Mouse (Mus musculus): ENCODE results near the gene Cd244a. TPM values are rescaled to one million over a fixed set of nuclear protein-coding genes. Genes with fewer than 3 reads are reported as not detected.
A peak's percentile ranks its signal among the peaks of the same experiment; 100 is the strongest.

The Cd244a gene
- total and polyA plus RNA-seq, 3 experiments = 0.21 to 0.64 (median 0.41) TPM

GRCm38 (mm10) chr1:171647716-171648115, 88.7 kb downstream of the Cd244a start:
- TF ChIP-seq HCFC1 (IDR thresholded peaks at IDR 0.05; ENCODE audit: low read depth, low read length) (no peak), BHLHE40 (IDR thresholded peaks at IDR 0.05; ENCODE audit: low read depth, low read length) (peak; percentile 18; the same call in 1 of the 2 replicates), RAD21 (IDR thresholded peaks at IDR 0.05; ENCODE audit: low read depth, low read length) (no peak), TCF12 (IDR thresholded peaks at IDR 0.05; ENCODE audit: low read depth, low read length) (peak; percentile 78), MXI1 (IDR thresholded peaks at IDR 0.05; ENCODE audit: low read depth, low read length) (no peak), ETS1 (conservative IDR thresholded peaks at IDR 0.05; ENCODE audit: low read depth, low read length) (peak; percentile 37), GABPA (IDR thresholded peaks at IDR 0.05; ENCODE audit: insufficient replicate concordance, low read depth, low read length) (no peak), CHD1 (IDR thresholded peaks at IDR 0.05; ENCODE audit: low read depth, low read length) (no peak), E2F4 (IDR thresholded peaks at IDR 0.05; ENCODE audit: insufficient replicate concordance, low read depth, low read length) (no peak), POLR2AphosphoS2 (IDR thresholded peaks at IDR 0.05; ENCODE audit: low read depth, low read length) (no peak), MAZ (IDR thresholded peaks at IDR 0.05; ENCODE audit: low read depth, low read length) (peak; percentile 20; the same call in 1 of the 2 replicates), ZNF384 (IDR thresholded peaks at IDR 0.05; ENCODE audit: low read depth, low read length) (peak; percentile 12; the same call in 1 of the 2 replicates), USF1 (IDR thresholded peaks at IDR 0.05; ENCODE audit: low read depth, low read length) (no peak), NRF1 (IDR thresholded peaks at IDR 0.05; ENCODE audit: low read depth, low read length) (no peak), MAX (IDR thresholded peaks at IDR 0.05; ENCODE audit: low read length) (0 out of 2 replicates have a peak, but pooled peaks have one; percentile 23), JUND (conservative IDR thresholded peaks at IDR 0.05; ENCODE audit: low read depth, low read length) (no peak; the same call in 1 of the 2 replicates), EP300 (IDR thresholded peaks at IDR 0.05; ENCODE audit: low read length) (peak; percentile 76), MEF2A (IDR thresholded peaks at IDR 0.05; ENCODE audit: borderline replicate concordance, low read depth, low read length) (peak; percentile 59; the same call in 1 of the 2 replicates), SIN3A (IDR thresholded peaks at IDR 0.05; ENCODE audit: low read length) (peak; percentile 47; the same call in 1 of the 2 replicates)
- Histone ChIP-seq H3K4me2 (ENCODE audit: insufficient read depth, low read depth, poor library complexity, severe bottlenecking) (peak overlapping the region; percentile 90), H3K27ac (ENCODE audit: insufficient read depth, low read depth) (no peak overlapping the region), H3K36me3 (replicated peaks in 1 of 2; ENCODE audit: control insufficient read depth in 1 of 2, insufficient read depth in 1 of 2, low read length in 1 of 2) (no peaks in the 10 kb centered on the region), H3K4me1 (ENCODE audit: control insufficient read depth in 1 of 2, insufficient read depth in 2 of 2) (peaks cover 12 to 58% of the 10 kb centered on the region in 2 experiments), H3K4me3 (replicated peaks in 1 of 3; ENCODE audit: low read depth in 2 of 3, low read length in 2 of 3, poor library complexity in 1 of 3) (peak overlapping the region in 2 of 3 experiments; percentile 50 to 63), H3K79me2 (replicated peaks; ENCODE audit: control insufficient read depth, extremely low read depth, insufficient read depth, poor library complexity, severe bottlenecking) (no peaks in the 10 kb centered on the region), H3K9ac (ENCODE audit: insufficient read depth, low read depth) (no peak overlapping the region), H3K9me3 (replicated peaks; ENCODE audit: low read length) (no peaks in the 10 kb centered on the region), H3K27me3 (replicated peaks) (no peaks in the 10 kb centered on the region)
- in situ Hi-C loops (cut with MboI; ENCODE audit: low pct_ligation_motif_present, low pct_unique_long_range_greater_than_20kb, low sequenced_read_pairs) = no loop called here
- dilution Hi-C loops (cut with MboI; ENCODE audit: extremely low pct_ligation_motif_present, extremely low pct_unique_long_range_greater_than_20kb, low sequenced_read_pairs) = no loop called here
- DNase-seq (ENCODE audit: extremely low read depth) = peak; percentile 56

GRCm38 (mm10) chr1:171648840-171649239, 89.8 kb downstream of the Cd244a start:
- Histone ChIP-seq H3K9me3 (replicated peaks; ENCODE audit: low read length) (no peaks in the 10 kb centered on the region), H3K4me3 (replicated peaks in 1 of 3; ENCODE audit: low read depth in 2 of 3, low read length in 2 of 3, poor library complexity in 1 of 3) (peak overlapping the region; percentile 19 to 63 (median 50)), H3K4me2 (ENCODE audit: insufficient read depth, low read depth, poor library complexity, severe bottlenecking) (peak overlapping the region; percentile 80), H3K9ac (ENCODE audit: insufficient read depth, low read depth) (no peak overlapping the region), H3K4me1 (ENCODE audit: control insufficient read depth in 1 of 2, insufficient read depth in 2 of 2) (peaks cover 8 to 52% of the 10 kb centered on the region in 2 experiments; a peak in 3 of 4 replicates), H3K27me3 (replicated peaks) (no peaks in the 10 kb centered on the region), H3K36me3 (replicated peaks in 1 of 2; ENCODE audit: control insufficient read depth in 1 of 2, insufficient read depth in 1 of 2, low read length in 1 of 2) (no peaks in the 10 kb centered on the region), H3K27ac (ENCODE audit: insufficient read depth, low read depth) (no peak overlapping the region), H3K79me2 (replicated peaks; ENCODE audit: control insufficient read depth, extremely low read depth, insufficient read depth, poor library complexity, severe bottlenecking) (no peaks in the 10 kb centered on the region)
- in situ Hi-C loops (cut with MboI; ENCODE audit: low pct_ligation_motif_present, low pct_unique_long_range_greater_than_20kb, low sequenced_read_pairs) (no loop called here), dilution Hi-C loops (cut with MboI; ENCODE audit: extremely low pct_ligation_motif_present, extremely low pct_unique_long_range_greater_than_20kb, low sequenced_read_pairs) (no loop called here)
- TF ChIP-seq UBTF (IDR thresholded peaks at IDR 0.05; ENCODE audit: low read depth, low read length) (no peak), ETS1 (conservative IDR thresholded peaks at IDR 0.05; ENCODE audit: low read depth, low read length) (peak; percentile 85), CHD1 (IDR thresholded peaks at IDR 0.05; ENCODE audit: low read depth, low read length) (no peak), ZKSCAN1 (IDR thresholded peaks at IDR 0.05; ENCODE audit: borderline replicate concordance, low read depth, low read length) (no peak), SMC3 (IDR thresholded peaks at IDR 0.05; ENCODE audit: low read depth, low read length) (no peak), NRF1 (IDR thresholded peaks at IDR 0.05; ENCODE audit: low read depth, low read length) (no peak), ZC3H11A (IDR thresholded peaks at IDR 0.05; ENCODE audit: low read depth, low read length) (no peak), MAZ (IDR thresholded peaks at IDR 0.05; ENCODE audit: low read depth, low read length) (no peak), EP300 (IDR thresholded peaks at IDR 0.05; ENCODE audit: low read length) (no peak), USF1 (IDR thresholded peaks at IDR 0.05; ENCODE audit: low read depth, low read length) (no peak), MEF2A (IDR thresholded peaks at IDR 0.05; ENCODE audit: borderline replicate concordance, low read depth, low read length) (no peak), TCF12 (IDR thresholded peaks at IDR 0.05; ENCODE audit: low read depth, low read length) (no peak), JUN (IDR thresholded peaks at IDR 0.05; ENCODE audit: insufficient read depth, low read depth, low read length) (peak; percentile 73), JUND (conservative IDR thresholded peaks at IDR 0.05; ENCODE audit: low read depth, low read length) (peak; percentile 79), BHLHE40 (IDR thresholded peaks at IDR 0.05; ENCODE audit: low read depth, low read length) (peak; percentile 95), ZNF384 (IDR thresholded peaks at IDR 0.05; ENCODE audit: low read depth, low read length) (peak; percentile 35; the same call in 1 of the 2 replicates), RCOR1 (conservative IDR thresholded peaks at IDR 0.05; ENCODE audit: low read depth, low read length) (no peak)
- DNase-seq (ENCODE audit: extremely low read depth) = peak; percentile 58

Data from CH12.LX (cell line).